Mouse (Mus musculus) spleen, postnatal 10 days (tissue): ENCODE results near the gene Gm20388.
A peak's percentile ranks its signal among the peaks of the same experiment; 100 is the strongest.

Source experiments
- DNase-seq, 2 experiments: peaks; one replicate each; pipeline ENCODE4 v3.0.0; 2021 to 2022; ENCODE audit warnings: low spot score in 2 of 2

The Gm20388 gene

GRCm38 (mm10) chr8:122898018-122898417, 2987.4 kb downstream of the Gm20388 start:
- no peak for DNase-seq

DNA sequence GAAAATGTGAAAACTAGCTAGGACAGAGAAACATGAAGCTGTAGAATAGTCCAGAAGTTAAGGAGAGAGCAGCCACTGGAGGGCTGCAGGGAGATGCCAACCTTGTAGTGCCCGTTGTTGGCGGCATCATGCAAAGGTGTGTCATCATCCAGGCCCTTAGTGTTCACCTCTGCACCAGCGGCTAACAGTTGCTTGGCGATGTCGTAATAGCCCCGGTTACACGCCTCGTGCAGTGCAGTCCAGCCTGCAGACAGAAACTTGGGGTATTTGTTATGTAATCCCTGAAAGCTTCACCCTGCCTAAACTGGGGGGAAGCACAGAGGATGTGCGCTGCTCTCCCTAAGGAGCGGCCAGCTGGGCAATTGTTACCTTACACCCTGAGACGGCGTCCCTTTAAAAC, 2987.8 kb downstream of the Gm20388 start:
- DNase-seq = no peak

DNA sequence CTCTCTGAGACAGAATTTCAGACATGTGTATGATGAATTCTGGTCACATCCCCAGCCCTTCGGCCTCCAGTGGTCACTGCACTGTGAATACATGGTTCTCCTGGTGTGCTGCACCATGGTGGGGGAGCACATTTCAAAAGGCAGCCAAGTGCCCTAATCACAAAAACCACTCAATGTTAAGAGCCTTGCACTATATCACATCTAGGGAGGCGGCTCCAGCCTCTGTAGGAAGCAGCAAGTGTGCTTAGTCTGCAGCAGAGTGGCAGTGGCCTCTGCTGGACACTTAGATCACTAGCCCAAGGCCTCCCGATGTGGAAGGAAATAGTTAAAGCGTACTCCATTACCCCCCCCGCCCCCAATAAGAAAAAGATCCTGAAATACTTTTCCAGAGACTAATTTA, 2988.4 kb downstream of the Gm20388 start:
- no peak for DNase-seq

DNA sequence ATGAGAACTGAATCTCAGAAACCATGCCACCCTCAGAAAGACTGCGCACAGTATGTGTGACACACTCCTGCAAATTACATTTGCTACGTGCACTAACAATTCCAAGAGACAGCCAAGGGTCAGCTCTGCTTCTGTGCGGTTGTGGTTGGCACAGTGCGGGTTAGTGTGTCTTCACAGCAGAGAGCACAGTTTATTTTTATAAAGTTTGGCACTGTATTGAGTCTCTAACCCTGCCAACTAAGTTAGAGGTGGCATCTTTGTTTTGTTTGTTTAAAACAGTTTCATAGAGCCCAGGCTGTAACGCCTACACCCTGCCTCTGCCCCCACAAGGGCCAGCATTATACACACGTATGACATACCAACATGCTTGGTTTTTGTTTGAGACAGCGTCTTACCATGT, 2990.8 kb downstream of the Gm20388 start:
- no peak for DNase-seq

DNA sequence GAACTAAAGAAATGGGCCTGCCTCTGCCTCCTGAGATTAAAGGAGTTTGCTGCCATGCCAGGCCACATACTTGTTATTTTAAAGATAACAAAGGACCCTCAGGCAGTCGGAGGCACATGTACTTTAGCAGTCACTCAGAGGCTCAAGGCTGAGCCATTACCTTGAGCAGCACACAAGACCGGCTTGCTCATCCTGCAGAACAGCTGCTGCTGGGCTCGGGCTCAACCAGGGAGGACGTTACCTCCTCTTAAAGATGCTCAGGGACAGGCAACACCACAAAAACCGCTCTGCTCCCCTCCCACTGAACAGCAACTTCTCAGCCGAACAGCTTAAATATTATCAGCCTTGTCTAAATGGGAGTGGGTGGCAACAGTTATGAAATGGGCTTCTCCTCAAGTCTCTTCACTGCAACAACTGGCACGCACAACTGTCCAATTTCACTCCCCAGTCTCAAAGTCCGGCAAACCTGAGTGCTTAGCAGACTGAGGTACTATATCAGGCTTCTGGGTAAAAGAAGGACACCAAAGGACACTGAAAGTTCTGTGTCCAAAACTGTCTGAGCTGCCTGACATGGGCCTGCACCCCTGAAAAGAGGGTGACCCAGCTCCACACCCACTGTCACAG, 2991.4 kb downstream of the Gm20388 start:
- DNase-seq = no peak

DNA sequence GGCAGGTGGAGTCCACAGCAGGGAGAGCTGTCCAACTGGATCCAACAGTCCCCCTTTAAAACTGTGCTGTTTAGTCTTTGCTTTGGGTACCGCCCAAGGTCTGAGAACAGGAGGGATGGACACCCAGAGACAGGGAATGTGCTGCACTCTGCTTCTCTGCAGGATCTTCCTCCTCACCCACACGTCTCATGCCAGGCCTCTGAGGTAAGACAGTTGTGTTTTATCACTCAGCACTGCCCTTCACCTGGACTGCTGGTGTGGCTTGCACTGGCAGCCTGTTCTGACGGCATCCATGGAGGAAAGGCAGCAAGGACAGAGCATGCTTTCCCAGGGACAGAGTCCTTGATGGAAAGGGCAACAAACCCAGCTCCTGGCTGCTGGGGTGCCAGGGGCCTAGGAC, 2991.9 kb downstream of the Gm20388 start:
- DNase-seq = no peak

- no peak for DNase-seq
These were observed 2992.4 kb downstream of the Gm20388 start for GRCm38 (mm10) chr8:122903002-122903401.

GRCm38 (mm10) chr8:122904496-122904895, 2993.9 kb downstream of the Gm20388 start:
- DNase-seq = no peak

DNA sequence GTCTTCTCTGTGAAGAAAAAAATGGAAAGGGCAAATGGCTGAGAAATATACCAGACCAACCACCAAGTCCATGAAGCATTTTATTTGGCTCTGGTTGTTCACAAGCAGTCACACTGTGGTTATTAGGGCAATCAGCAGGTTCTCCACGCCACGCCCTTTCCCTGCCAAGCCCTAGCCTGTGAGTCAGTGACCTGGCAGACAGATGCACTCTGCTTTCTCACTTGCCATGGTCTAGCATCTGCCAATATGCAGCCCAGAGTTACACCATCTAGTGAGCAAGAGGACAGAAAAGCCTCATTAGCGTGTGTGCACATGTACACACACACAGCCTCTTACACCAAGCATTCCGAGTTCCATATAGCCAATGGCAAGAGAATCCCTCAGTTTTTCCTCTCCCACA, 2994.7 kb downstream of the Gm20388 start:
- peak in 1 of 2 experiments; percentile 56 for DNase-seq

- peak; percentile 93 for DNase-seq
These were observed 2995.9 kb downstream of the Gm20388 start for GRCm38 (mm10) chr8:122906463-122907021.

DNA sequence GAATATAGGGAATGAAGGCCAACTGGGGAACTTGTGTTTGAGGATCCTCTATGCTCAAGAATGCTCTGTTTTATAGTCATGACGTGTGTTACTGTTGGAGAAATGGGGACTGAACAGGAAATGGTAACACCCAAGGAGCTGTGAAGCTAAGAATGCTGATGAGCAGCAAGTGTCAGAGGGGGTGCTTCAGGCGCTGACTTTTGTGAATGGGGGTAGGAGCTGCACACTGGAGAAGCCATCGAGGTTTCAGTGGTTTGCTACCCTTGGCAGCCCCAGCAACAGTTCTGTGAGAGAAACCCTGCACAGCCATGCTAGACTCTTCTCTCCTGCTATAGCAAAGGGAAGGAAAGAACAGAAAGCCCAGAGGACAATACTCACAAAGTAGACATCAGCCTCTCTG, 3001.5 kb downstream of the Gm20388 start:
- DNase-seq = no peak

GRCm38 (mm10) chr8:122912871-122913270, 3002.2 kb downstream of the Gm20388 start:
- DNase-seq = no peak

DNA sequence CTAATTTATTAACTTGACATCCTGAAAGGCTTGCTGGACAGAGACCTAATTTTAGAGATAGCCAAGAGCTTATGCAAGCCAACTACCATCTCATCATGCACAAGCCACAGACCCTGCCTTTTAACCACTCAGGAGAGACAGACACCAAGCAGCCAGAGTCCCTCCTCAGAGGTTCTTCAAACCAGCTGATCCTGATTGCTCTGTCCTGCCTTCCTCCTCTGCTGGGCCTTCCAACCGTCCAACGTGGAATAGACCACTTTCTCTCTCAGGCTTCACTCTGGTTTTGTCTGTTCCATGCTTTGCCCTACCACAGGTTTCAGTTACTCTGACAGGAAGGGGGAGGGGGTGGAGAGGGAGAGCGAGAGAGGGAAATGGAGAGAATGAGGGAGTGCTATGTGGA, 3006.1 kb downstream of the Gm20388 start:
- DNase-seq = no peak

- DNase-seq = peak in 1 of 2 experiments; percentile 38
These were observed 3007.1 kb downstream of the Gm20388 start for GRCm38 (mm10) chr8:122917531-122918392.

GRCm38 (mm10) chr8:122918438-122919107, 3007.9 kb downstream of the Gm20388 start:
- DNase-seq = no peak

DNA sequence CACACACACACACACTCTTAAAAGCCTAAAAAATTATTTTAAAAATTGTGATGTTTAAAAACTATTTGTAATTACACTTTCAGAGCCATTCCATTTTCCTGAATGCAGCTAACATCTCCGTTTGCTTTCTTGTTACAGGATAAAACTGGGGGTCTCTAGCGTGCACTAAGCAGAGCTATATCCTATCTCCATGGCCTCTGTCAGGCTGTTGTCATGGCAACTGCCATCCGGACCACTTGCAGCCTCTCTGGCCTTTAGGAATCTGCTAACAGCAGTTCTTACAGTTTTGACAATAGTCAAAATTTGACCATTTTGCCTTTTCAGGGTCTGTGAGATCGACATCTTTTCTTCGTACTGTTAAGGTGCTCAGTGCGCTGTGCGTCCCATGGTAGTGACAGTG, 3010.2 kb downstream of the Gm20388 start:
- DNase-seq = no peak

- no peak for DNase-seq
These were observed 3012.3 kb downstream of the Gm20388 start for GRCm38 (mm10) chr8:122922945-122923344.

- DNase-seq = no peak
These were observed 3012.9 kb downstream of the Gm20388 start for GRCm38 (mm10) chr8:122923431-122924090.

GRCm38 (mm10) chr8:122924091-122924490, 3013.4 kb downstream of the Gm20388 start:
- no peak for DNase-seq

DNA sequence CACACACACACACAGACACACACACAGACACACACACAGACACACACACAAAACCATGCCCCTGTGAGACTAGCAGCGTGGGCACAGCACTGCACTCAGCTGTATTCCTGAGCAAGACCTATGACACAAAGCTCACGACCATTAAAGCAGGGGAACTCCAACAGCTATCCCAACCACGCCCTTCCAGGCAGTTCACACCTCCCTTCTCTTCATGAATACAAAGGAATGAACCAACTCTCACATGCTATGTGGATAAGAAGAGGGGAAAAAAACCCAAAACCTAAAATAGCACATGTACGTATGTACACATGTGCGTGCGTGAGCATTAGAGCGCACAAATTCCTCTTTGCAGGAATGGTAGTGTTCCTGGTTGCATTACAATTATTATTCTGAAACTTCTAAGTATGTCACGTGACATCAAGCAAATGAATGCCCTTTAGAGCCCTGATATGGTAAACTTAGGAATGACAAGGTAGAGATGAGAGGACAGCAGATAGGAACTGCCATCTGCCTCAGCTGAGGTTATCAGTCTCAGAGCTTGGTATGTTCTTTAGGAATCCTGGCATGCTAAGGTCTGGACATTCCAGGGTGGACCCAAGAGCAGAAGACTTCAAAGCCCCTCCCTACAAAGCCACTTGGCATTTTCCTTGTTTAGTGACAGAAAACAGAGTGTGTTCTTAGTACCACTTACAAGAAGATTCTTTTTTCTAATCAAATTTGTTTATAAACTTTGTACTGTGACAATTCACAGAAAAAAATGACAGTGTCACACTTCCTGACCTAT, 3015.5 kb downstream of the Gm20388 start:
- no peak for DNase-seq

DNA sequence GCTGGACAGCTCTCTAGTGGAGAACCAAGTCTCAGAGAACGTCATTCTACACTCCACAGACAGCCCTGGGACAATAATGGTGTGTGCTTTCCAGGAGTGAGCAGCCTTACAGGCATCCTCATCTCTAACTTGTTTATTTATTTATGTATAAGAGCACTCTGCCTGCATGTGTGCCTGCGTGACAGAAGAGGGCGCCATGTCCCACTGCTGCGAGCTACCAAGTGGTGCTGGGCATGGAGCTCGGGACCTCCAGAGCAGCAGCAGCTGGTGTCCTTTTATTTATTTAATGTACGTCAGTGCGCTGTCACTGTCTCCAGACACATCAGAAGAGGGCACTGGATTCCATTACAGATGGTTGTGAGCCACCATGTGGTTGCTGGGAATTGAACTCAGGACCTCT, 3016.1 kb downstream of the Gm20388 start:
- peak in 1 of 2 experiments; percentile 43 for DNase-seq
